Mouse (Mus musculus) embryonic fibroblast, embryonic 13.5 days (primary cell): ENCODE results near the gene Ckap4.

Experiments used
- CTCF ChIP-seq: IDR thresholded peaks from 2 replicates; pipeline ENCODE4 v1.5.1; 2011; ENCODE audit warnings: mild to moderate bottlenecking, control low read depth, low read length, moderate library complexity, borderline replicate concordance; ENCODE audit not compliant: insufficient read depth
- POLR2A ChIP-seq: IDR thresholded peaks from 2 replicates; pipeline ENCODE4 v1.6.1; 2011; ENCODE audit warnings: low read depth, mild to moderate bottlenecking, control low read depth, low read length, moderate library complexity

- no peak for TF ChIP-seq CTCF
- TF ChIP-seq POLR2A, result no peak
These were observed 49.2 kb downstream of the Ckap4 start for GRCm38 (mm10) chr10:84484661-84485060.
